Mouse (Mus musculus) ovary, postnatal 36 days (tissue): ENCODE data around the gene Ralgapa1.
"Not testable (repeated sequence)": the region's sequence is repeated elsewhere in the genome, so short reads cannot be mapped to it uniquely, and the experiment has no call there.

Experiments used
- DNase-seq: peaks from one replicate; pipeline ENCODE4 v3.0.0; 2022; ENCODE audit warnings: low spot score, mixed read lengths

The Ralgapa1 gene

GRCm38 (mm10) chr12:55800144-55800543 is 20.8 kb downstream of the Ralgapa1 start:
- no peak for DNase-seq

- no peak for DNase-seq
These were observed 22.2 kb downstream of the Ralgapa1 start for GRCm38 (mm10) chr12:55798745-55799144.

- no peak for DNase-seq
These were observed 23.9 kb downstream of the Ralgapa1 start for GRCm38 (mm10) chr12:55797103-55797502.

- not testable (repeated sequence) for DNase-seq
These were observed 26.5 kb downstream of the Ralgapa1 start for GRCm38 (mm10) chr12:55794485-55794884.

- no peak for DNase-seq
These were observed 35.7 kb downstream of the Ralgapa1 start for GRCm38 (mm10) chr12:55785252-55785651.

GRCm38 (mm10) chr12:55782662-55783061 is 38.3 kb downstream of the Ralgapa1 start:
- DNase-seq, result no peak

- DNase-seq, result peak; percentile 47
These were observed 42.7 kb downstream of the Ralgapa1 start for GRCm38 (mm10) chr12:55778301-55778700.

GRCm38 (mm10) chr12:55777356-55777755 is 43.6 kb downstream of the Ralgapa1 start:
- no peak for DNase-seq

GRCm38 (mm10) chr12:55774316-55774715 is 46.7 kb downstream of the Ralgapa1 start:
- no peak for DNase-seq

GRCm38 (mm10) chr12:55720319-55720718 is 100.6 kb downstream of the Ralgapa1 start:
- DNase-seq, result no peak

- no peak for DNase-seq
These were observed 115.1 kb downstream of the Ralgapa1 start for GRCm38 (mm10) chr12:55705881-55706280.

GRCm38 (mm10) chr12:55666699-55667098 is 154.3 kb downstream of the Ralgapa1 start:
- no peak for DNase-seq

GRCm38 (mm10) chr12:55663194-55663593 is 157.8 kb downstream of the Ralgapa1 start:
- DNase-seq, result not testable (repeated sequence)

- no peak for DNase-seq
These were observed 172.9 kb downstream of the Ralgapa1 start for GRCm38 (mm10) chr12:55648011-55648525.

GRCm38 (mm10) chr12:55626711-55627110 is 194.3 kb downstream of the Ralgapa1 start:
- peak; percentile 8 for DNase-seq

- DNase-seq, result no peak
These were observed 197.7 kb downstream of the Ralgapa1 start for GRCm38 (mm10) chr12:55623254-55623653.

- no peak for DNase-seq
These were observed 198.2 kb downstream of the Ralgapa1 start for GRCm38 (mm10) chr12:55622615-55623245.

- no peak for DNase-seq
These were observed 200.6 kb downstream of the Ralgapa1 start for GRCm38 (mm10) chr12:55620321-55620720.

- no peak for DNase-seq
These were observed 210.2 kb downstream of the Ralgapa1 start for GRCm38 (mm10) chr12:55610812-55611211.

GRCm38 (mm10) chr12:55607902-55608301 is 213.1 kb downstream of the Ralgapa1 start:
- no peak for DNase-seq

- no peak for DNase-seq
These were observed 216.6 kb downstream of the Ralgapa1 start for GRCm38 (mm10) chr12:55604411-55604810.

GRCm38 (mm10) chr12:55600503-55600994 is 220.4 kb downstream of the Ralgapa1 start:
- DNase-seq, result no peak

- peak; percentile 76 for DNase-seq
These were observed 221.1 kb downstream of the Ralgapa1 start for GRCm38 (mm10) chr12:55599639-55600502.
